Mouse (Mus musculus): Measurements from ENCODE around the gene Ddx52. TPM values are rescaled to one million over a fixed set of nuclear protein-coding genes. Genes with fewer than 3 reads are reported as not detected.
A peak's percentile ranks its signal among the peaks of the same experiment; 100 is the strongest.

The Ddx52 gene
- polyA plus RNA-seq (2015; fragmentation: Nextera tagmentation; extraction: Ambion mirVana): 24.0 and 27.4 TPM in 2 replicates

- Histone ChIP-seq H3K27ac (ENCODE audit: low read length) (peak within 1 kb of the TSS; percentile 76), H3K4me3 (replicated peaks; ENCODE audit: low read length) (peak within 1 kb of the TSS; percentile 84), H3K27me3 (ENCODE audit: control insufficient read depth, insufficient read depth, low read length) (no peaks in the 10 kb centered on the region), H3K9ac (ENCODE audit: low read length) (peak within 1 kb of the TSS; percentile 94), H3K4me1 (ENCODE audit: control insufficient read depth, insufficient read depth, low read length) (peaks cover 5% of the 10 kb centered on the region; the same call in 1 of the 2 replicates), H3K36me3 (ENCODE audit: control insufficient read depth, insufficient read depth, low read length) (peaks cover 15% of the 10 kb centered on the region), H3K9me3 (replicated peaks; ENCODE audit: control insufficient read depth, low read length) (no peaks in the 10 kb centered on the region), H3K4me2 (ENCODE audit: low read depth, low read length) (peak within 1 kb of the TSS; percentile 77)
- ATAC-seq (ENCODE audit: insufficient read depth, low FRiP score): peak; percentile 94
- under 1% methylated on average over 49 of the region's 49 CpGs for WGBS
Observed at GRCm38 (mm10) chr11:83941950-83942840, at the start of gene Ddx52. Ddx52 (plus strand) TSS chr11:83942062.

GRCm38 (mm10) chr11:83893325-83893724, 48.5 kb upstream of the Ddx52 start:
- H3K9me3 ChIP-seq (replicated peaks; ENCODE audit: control insufficient read depth, low read length): no peaks in the 10 kb centered on the region
- H3K36me3 ChIP-seq (ENCODE audit: control insufficient read depth, insufficient read depth, low read length): no peaks in the 10 kb centered on the region
- H3K9ac ChIP-seq (ENCODE audit: low read length): no peak overlapping the region
- no peak overlapping the region for H3K4me3 ChIP-seq (replicated peaks; ENCODE audit: low read length)
- no peak for ATAC-seq (ENCODE audit: insufficient read depth, low FRiP score)
- WGBS: 70% methylated on average over 9 of the region's 9 CpGs
- H3K4me1 ChIP-seq (ENCODE audit: control insufficient read depth, insufficient read depth, low read length): 0 out of 2 replicates have a peak, but pooled peaks cover 3% of the 10 kb centered on the region
- H3K27ac ChIP-seq (ENCODE audit: low read length): no peak overlapping the region
- H3K4me2 ChIP-seq (ENCODE audit: low read depth, low read length): no peak overlapping the region
- H3K27me3 ChIP-seq (ENCODE audit: control insufficient read depth, insufficient read depth, low read length): no peaks in the 10 kb centered on the region

- no peaks in the 10 kb centered on the region for H3K4me1 ChIP-seq (ENCODE audit: control insufficient read depth, insufficient read depth, low read length)
- 0 out of 2 replicates have a peak, but pooled peaks have one; percentile 13 for ATAC-seq (ENCODE audit: insufficient read depth, low FRiP score)
- no peak overlapping the region for H3K4me2 ChIP-seq (ENCODE audit: low read depth, low read length)
- H3K9ac ChIP-seq (ENCODE audit: low read length): no peak overlapping the region
- WGBS: 68% methylated on average over 16 of the region's 16 CpGs
- no peaks in the 10 kb centered on the region for H3K9me3 ChIP-seq (replicated peaks; ENCODE audit: control insufficient read depth, low read length)
- no peaks in the 10 kb centered on the region for H3K27me3 ChIP-seq (ENCODE audit: control insufficient read depth, insufficient read depth, low read length)
- H3K36me3 ChIP-seq (ENCODE audit: control insufficient read depth, insufficient read depth, low read length): no peaks in the 10 kb centered on the region
- no peak overlapping the region for H3K4me3 ChIP-seq (replicated peaks; ENCODE audit: low read length)
- no peak overlapping the region for H3K27ac ChIP-seq (ENCODE audit: low read length)
Observed at GRCm38 (mm10) chr11:83896430-83897410, 45.1 kb upstream of the Ddx52 start.

GRCm38 (mm10) chr11:83897569-83897968, 44.3 kb upstream of the Ddx52 start:
- Histone ChIP-seq H3K4me1 (ENCODE audit: control insufficient read depth, insufficient read depth, low read length) (no peaks in the 10 kb centered on the region), H3K36me3 (ENCODE audit: control insufficient read depth, insufficient read depth, low read length) (no peaks in the 10 kb centered on the region), H3K9me3 (replicated peaks; ENCODE audit: control insufficient read depth, low read length) (no peaks in the 10 kb centered on the region), H3K9ac (ENCODE audit: low read length) (no peak overlapping the region), H3K4me3 (replicated peaks; ENCODE audit: low read length) (no peak overlapping the region), H3K27ac (ENCODE audit: low read length) (no peak overlapping the region), H3K4me2 (ENCODE audit: low read depth, low read length) (no peak overlapping the region), H3K27me3 (ENCODE audit: control insufficient read depth, insufficient read depth, low read length) (no peaks in the 10 kb centered on the region)
- WGBS: 54% methylated on average over 7 of the region's 7 CpGs
- no peak for ATAC-seq (ENCODE audit: insufficient read depth, low FRiP score)

GRCm38 (mm10) chr11:83902812-83903211, 39.0 kb upstream of the Ddx52 start:
- 52% methylated on average over 3 of the region's 3 CpGs for WGBS
- no peak overlapping the region for H3K4me2 ChIP-seq (ENCODE audit: low read depth, low read length)
- H3K36me3 ChIP-seq (ENCODE audit: control insufficient read depth, insufficient read depth, low read length): no peaks in the 10 kb centered on the region
- no peaks in the 10 kb centered on the region for H3K9me3 ChIP-seq (replicated peaks; ENCODE audit: control insufficient read depth, low read length)
- no peak overlapping the region for H3K27ac ChIP-seq (ENCODE audit: low read length)
- no peak for ATAC-seq (ENCODE audit: insufficient read depth, low FRiP score)
- H3K9ac ChIP-seq (ENCODE audit: low read length): no peak overlapping the region
- H3K4me1 ChIP-seq (ENCODE audit: control insufficient read depth, insufficient read depth, low read length): no peaks in the 10 kb centered on the region
- no peaks in the 10 kb centered on the region for H3K27me3 ChIP-seq (ENCODE audit: control insufficient read depth, insufficient read depth, low read length)
- H3K4me3 ChIP-seq (replicated peaks; ENCODE audit: low read length): no peak overlapping the region

GRCm38 (mm10) chr11:83905756-83906155, 36.1 kb upstream of the Ddx52 start:
- Histone ChIP-seq H3K4me2 (ENCODE audit: low read depth, low read length) (no peak overlapping the region), H3K4me3 (replicated peaks; ENCODE audit: low read length) (no peak overlapping the region), H3K27me3 (ENCODE audit: control insufficient read depth, insufficient read depth, low read length) (no peaks in the 10 kb centered on the region), H3K27ac (ENCODE audit: low read length) (no peak overlapping the region), H3K36me3 (ENCODE audit: control insufficient read depth, insufficient read depth, low read length) (no peaks in the 10 kb centered on the region), H3K9me3 (replicated peaks; ENCODE audit: control insufficient read depth, low read length) (no peaks in the 10 kb centered on the region), H3K9ac (ENCODE audit: low read length) (no peak overlapping the region), H3K4me1 (ENCODE audit: control insufficient read depth, insufficient read depth, low read length) (no peaks in the 10 kb centered on the region)
- WGBS: 56% methylated on average over 5 of the region's 5 CpGs
- ATAC-seq (ENCODE audit: insufficient read depth, low FRiP score): no peak

GRCm38 (mm10) chr11:83908376-83908775, 33.5 kb upstream of the Ddx52 start:
- Histone ChIP-seq H3K27ac (ENCODE audit: low read length) (no peak overlapping the region), H3K4me1 (ENCODE audit: control insufficient read depth, insufficient read depth, low read length) (no peaks in the 10 kb centered on the region), H3K36me3 (ENCODE audit: control insufficient read depth, insufficient read depth, low read length) (no peaks in the 10 kb centered on the region), H3K9me3 (replicated peaks; ENCODE audit: control insufficient read depth, low read length) (no peaks in the 10 kb centered on the region), H3K27me3 (ENCODE audit: control insufficient read depth, insufficient read depth, low read length) (no peaks in the 10 kb centered on the region), H3K9ac (ENCODE audit: low read length) (no peak overlapping the region), H3K4me3 (replicated peaks; ENCODE audit: low read length) (no peak overlapping the region), H3K4me2 (ENCODE audit: low read depth, low read length) (no peak overlapping the region)
- ATAC-seq (ENCODE audit: insufficient read depth, low FRiP score): peak; percentile 48; the same call in 1 of the 2 replicates
- 22% methylated on average over 7 of the region's 7 CpGs for WGBS

GRCm38 (mm10) chr11:83913824-83914311, 28.0 kb upstream of the Ddx52 start:
- no peak for ATAC-seq (ENCODE audit: insufficient read depth, low FRiP score)
- H3K27ac ChIP-seq (ENCODE audit: low read length): no peak overlapping the region

More at GRCm38 (mm10) chr11:83913824-83914311, 28.0 kb upstream of the Ddx52 start:
- WGBS: 28% methylated on average over 8 of the region's 8 CpGs
- H3K4me1 ChIP-seq (ENCODE audit: control insufficient read depth, insufficient read depth, low read length): no peaks in the 10 kb centered on the region
- no peaks in the 10 kb centered on the region for H3K27me3 ChIP-seq (ENCODE audit: control insufficient read depth, insufficient read depth, low read length)
- H3K9ac ChIP-seq (ENCODE audit: low read length): no peak overlapping the region
- H3K4me3 ChIP-seq (replicated peaks; ENCODE audit: low read length): no peak overlapping the region
- no peaks in the 10 kb centered on the region for H3K36me3 ChIP-seq (ENCODE audit: control insufficient read depth, insufficient read depth, low read length)
- H3K4me2 ChIP-seq (ENCODE audit: low read depth, low read length): no peak overlapping the region
- no peaks in the 10 kb centered on the region for H3K9me3 ChIP-seq (replicated peaks; ENCODE audit: control insufficient read depth, low read length)
